Mouse (Mus musculus) testis, postnatal 10 days (tissue): Measurements from ENCODE around the gene Gja5.

ENCODE experiments used
- DNase-seq: peaks from one replicate; pipeline ENCODE4 v3.0.0; 2021; ENCODE audit warnings: low spot score

Gene Gja5

DNA sequence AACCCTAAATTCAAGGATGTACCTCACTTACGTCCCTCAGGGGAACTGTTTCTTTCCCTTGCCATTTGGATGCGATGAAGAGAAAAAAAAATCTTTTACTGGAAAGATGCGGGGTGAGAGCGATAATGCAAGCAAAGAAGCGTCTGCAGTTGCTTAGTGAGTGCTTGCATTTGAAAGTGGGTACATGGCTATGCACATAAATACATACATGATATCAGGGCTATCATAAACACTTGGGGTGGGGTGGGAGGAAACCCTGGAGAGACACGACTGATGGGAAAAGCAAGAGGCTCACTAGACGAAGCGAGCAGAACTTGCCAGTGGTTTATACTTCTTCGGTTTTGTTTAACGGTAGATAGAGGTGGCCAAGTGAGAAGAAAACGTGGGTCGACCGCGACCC lies at the start of gene Gja5:
Gene Gja5, plus strand, starts transcription at position 301 of the 400 bp plus-strand sequence.
- no peak for DNase-seq

DNA sequence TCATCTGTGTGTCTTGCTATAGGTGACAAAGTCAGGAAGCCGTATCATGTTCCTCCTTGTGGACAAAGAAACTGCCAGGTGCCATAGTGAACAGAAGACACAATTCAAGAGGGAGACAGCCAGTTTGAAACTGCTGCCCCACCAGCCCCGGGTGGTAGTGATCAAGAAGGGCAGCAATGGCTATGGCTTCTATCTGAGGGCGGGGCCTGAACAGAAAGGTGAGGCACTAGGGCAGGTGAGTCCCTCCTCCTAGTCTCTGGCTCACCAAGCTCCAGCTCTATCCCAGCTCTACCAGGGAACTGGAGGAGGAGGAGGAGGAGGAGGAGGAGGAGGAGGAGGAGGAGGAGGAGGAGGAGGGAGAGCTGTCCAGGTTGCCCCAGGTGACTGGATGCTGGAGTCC lies 48.7 kb upstream of the Gja5 start:
- peak; percentile 36 for DNase-seq

DNA sequence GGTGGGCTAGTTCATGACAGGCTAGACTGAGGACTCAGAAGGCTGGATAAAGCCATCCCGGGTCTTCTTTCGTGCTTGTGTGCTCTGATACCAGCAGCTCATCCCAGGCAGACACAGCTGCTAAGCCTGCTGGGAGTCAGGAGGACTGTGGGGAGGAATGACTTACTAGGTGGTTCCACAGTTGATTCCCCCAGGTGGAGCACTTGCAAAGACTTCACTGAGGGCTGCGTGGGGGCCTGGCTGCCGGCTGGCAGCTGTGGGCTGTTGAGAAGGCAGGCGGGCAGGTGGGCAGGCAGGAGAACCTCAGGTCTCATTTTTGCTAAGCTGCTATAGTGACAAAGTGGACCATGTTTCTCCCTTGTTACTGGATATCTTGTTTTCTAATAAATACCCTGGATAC lies 44.0 kb upstream of the Gja5 start:
- DNase-seq, result peak; percentile 31

DNA sequence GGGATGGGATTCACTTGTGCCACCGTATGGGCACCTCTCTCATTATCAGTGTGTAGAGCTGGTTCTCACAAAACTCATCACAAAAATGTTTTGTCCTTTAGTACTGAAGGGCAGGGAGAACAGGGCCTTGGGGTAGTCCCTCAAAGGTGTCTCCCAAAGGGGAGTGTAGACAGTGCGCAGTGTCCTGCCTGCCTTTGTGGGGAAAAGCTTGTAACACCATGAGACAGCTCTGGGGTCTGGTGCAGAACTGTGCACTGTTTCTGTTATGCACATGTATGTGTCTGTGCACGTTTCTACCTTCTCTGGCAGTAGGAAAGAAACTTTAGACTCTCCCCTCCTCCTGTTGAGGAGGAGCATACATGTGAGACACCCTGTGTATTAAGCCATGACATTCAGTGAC lies 36.6 kb upstream of the Gja5 start:
- peak; percentile 26 for DNase-seq

DNA sequence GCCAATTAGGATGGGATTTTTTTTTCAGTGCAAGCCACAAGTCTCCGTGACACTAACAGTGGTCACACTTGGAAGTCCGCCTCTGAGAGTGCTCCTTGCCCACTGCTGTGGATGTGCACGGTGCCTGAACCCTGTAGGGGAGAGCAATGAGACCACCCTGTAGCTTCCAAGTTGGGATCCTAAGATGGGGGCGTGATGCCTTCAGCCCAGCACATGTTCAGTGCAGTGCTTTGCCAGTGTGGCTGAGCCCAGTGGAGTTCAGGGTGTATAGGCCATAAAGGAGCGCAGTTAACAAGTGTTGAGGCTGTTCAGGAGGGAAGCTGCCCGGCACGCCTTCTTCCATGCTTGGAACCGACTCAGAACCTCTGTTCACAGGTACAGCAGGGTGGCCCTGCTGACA lies 35.9 kb upstream of the Gja5 start:
- DNase-seq, result no peak

DNA sequence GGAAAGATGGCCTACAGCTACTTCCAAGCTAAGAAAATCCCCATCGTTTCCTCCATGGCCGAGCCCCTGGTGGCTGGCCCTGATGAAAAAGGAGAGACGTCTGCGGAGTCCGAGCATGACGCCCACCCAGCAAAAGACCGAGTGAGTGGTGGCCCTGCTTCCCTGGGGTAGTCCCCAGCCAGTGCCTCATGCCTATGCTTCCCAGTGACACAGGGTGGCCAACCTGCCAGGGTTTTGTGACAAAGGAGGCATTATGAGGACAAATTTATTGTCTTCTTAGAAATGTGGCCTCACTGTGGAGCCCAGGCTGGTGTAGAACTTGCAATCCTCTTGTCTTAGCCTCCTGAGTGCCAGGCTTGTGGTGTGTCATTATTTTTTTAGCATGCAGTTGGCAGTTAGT lies 35.4 kb upstream of the Gja5 start:
- peak; percentile 31 for DNase-seq

DNA sequence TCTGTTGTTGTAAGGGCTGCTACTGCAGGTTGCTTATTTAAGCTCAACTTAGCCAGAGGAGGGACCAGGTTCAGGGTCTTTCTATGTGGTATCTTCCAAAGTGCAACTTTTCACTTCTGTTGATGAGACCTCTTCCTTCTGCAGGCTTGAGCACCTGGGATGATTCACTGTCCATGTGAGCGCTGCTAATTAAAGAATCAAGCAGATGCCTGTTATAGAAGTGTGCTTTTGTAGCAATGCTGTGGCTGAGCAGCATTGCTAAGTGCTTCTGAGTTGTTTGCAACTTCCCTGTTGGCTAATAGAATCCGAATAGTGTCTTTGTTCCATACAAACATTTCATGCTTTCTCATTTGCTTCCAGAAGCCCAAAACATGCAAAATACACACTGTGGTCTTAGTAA lies 34.2 kb upstream of the Gja5 start:
- no peak for DNase-seq

DNA sequence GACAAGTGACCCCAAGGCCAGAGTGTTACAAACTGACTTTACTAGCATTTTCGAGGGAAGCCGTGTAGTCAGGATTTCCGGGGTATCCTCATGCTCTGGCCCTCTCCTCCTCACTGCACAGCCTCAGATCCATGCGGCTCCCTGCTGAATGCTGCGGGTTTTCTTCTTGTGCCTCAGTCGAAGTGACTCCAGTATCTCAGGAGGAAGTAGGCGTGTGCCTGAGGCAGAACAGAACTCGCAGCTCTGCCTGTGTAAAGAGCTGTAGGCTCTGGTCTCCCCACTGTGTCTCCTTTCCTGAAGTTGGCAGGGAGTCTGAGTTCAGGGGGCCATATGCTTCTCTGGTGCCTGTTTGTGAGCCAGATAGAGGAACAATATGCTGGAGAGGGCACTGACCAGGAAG lies 33.4 kb upstream of the Gja5 start:
- DNase-seq, result peak; percentile 23

DNA sequence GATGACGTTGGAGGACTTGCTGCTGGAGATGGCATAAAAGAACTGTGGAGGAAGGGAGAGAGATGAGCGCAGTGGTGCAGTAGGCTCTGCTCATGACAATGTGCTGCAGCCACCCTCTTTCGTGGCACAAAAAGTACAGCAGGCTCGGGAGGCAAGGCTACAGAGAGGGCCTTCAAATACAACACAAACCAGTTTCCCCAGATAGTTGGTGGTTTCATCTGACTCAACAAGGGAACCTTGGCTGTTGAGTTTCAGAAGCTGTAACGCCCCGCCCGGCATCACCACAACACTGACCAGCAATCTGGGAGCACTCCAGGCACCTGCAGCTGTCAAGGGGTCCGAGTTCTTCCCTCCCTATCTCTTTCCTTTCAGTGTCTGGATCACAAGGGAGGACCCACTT lies 32.0 kb upstream of the Gja5 start:
- DNase-seq, result peak; percentile 27

DNA sequence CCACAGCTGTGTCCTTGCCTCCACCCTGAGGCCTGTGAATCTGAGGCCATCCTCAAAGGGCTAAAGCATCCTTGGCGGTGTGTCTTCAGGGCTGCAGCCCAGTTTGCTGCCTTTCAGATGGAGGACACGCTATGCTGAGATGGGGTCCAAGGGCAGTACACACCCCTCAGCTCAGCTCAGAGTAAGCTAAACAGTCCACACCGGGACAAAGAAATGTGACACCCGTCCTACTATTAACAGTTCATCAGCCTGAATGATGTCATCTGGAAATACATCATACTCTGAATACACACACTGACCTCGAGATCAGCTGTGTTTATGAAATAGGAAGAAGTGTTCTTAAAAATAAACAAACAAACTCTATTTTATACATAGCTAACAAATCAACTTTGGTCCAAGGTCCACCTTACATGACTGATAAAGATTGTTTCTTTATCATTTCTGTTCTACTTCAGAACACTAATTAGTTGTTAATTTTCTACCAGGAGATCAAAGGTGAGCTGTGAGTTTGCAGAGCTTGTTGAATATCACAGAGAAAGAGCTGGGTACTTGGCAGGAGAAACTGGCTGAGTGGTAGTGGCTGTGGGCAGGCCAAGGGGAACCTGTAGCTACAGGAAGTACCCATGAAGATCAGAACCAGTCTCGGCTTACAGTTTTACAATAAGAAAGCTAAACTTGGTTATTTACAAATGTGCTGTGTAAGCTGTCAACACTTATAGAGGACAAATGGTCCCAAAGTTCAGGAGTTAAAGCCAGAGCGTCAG lies 29.5 kb upstream of the Gja5 start:
- no peak for DNase-seq

DNA sequence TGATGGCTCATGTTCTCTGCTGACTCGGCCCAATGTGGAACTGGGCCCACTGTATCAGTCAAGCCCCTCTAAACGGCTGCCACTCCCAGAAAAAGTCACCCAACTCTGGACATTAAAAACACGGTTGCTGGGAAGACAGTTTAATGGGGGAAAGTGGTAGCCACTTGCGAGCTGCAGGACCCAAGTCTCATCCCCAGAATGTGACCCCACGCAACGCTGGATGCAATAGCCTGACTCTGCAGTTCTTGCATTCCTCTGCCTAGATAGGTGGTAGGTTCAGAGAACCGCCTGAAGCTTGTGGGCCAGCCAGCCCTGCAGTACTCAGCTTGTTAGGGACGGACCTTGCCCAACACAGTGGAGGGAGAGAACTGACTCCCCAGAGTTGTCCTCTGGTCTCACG lies 25.0 kb upstream of the Gja5 start:
- DNase-seq, result no peak

DNA sequence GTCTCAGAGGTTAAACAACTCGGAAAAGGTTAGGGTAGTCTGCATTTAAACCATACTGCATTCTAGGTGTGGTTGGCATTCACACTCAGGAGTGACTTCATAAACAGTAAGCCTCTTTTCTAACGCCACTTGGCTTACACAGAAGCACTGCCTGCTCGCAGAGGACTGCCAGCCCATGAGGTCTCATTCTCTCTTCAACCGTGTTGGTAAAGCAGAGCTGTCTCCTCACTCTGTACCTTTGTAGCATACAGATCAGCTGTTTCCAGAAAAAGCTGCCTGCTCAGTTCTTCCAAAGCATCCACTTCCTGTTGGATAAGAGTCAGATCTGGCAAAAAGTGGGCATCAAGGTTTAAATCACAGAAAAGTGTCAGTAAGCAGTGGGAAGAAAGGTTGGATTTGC lies 24.1 kb upstream of the Gja5 start:
- DNase-seq, result no peak

DNA sequence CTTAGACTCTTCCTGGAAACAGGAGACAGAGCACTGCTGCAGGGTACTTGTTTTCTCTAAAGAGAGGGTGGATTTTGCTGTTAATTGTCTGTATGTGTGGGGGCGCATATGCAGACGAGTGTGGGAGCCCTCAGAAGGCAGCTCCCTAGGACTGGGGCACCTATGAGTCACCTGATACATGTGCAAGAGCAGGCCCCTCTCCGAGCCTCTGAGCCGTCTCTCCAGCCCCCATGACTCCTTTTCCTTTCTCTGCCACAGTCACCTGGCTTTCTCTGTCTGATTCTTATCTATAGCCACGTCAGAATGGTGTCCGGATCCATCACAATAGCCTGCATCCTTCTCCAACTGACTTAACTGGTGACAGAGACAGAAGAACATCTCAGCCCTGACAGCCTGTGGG lies 22.9 kb upstream of the Gja5 start:
- no peak for DNase-seq

DNA sequence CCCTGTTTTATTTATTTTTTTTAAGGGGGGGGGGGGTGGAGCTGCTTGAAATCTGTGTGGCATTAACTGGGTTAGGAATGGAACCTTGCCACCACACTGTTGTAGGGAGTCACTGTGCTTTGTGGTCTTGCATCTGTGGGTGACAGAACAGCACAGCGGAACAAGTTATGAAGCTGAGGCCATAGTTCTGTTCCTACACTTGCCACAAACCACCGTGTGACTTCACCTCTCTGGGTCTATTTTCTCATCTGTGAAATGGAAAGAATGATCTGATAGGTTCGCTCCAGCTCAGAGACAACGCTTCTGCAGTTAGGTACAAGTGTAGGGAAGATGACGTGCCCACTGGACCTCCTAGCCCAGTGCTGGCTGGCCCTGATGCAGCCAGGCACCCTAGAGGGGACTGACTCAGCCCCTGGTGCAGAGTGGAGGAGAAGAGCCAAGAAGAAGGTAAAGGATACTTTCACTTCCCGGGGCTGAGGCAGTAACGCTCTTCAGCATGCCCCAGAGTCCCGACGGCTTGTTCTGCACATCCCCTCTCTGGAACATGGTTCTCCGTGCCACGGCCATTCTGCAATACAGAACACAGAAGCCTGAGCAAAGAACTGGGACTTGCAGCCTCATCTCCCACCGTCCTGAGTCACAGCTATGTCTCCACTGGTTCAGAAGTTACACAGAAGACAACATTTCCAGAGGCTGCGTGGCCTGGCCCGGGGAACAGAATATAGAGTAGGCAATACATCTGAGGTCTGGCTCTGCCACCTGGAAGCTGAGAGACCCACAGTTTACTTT lies 22.2 kb upstream of the Gja5 start:
- DNase-seq, result no peak

DNA sequence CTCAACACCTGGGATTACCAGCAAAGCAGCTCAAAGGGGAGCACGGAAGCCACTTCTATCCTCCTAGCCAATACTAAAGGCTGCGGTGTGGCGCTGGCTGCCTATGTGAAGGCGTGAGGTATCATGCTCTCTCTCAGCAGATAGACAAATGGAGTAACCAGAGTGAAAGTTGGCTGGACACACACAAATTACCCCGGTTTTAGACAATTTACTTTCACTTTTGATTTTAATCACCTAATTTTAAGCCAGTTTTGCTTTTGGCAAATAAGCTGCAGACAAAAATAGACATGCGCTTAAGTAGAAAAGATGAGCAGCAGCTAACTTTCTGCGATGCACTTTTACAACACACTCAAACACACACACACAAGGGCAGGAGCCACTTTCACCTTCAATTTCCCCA lies 20.8 kb upstream of the Gja5 start:
- no peak for DNase-seq

DNA sequence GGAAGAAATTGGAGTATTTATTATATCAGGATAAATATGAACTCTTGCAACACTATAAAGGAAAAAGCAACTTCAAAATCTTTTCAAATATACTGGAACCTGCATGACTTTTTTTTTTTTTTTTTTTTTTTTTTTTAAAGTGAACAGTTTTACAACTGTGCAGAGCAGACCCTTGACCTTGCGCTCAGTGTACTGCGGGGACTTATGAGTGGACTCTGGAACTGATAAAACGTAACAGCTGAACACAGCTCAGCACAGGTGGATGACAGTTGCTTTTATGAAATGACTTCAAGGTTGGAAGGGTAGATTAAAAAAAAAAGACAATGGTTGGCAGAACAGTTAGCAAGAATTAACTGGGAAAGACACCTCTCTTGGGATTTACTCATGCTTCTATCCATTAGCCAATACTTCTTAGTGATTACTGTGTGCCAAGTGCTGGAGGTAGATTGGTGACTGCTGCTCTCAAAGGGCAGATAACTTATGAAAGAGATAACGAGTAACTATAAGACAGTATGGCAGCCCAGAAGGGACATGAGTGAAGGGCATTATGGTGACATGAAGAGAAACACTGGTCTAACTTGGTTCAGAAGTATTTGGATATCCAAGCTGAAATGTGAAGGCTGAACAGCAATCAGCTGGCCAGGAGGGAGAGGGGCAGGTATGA lies 2.0 kb upstream of the Gja5 start:
- DNase-seq, result no peak

DNA sequence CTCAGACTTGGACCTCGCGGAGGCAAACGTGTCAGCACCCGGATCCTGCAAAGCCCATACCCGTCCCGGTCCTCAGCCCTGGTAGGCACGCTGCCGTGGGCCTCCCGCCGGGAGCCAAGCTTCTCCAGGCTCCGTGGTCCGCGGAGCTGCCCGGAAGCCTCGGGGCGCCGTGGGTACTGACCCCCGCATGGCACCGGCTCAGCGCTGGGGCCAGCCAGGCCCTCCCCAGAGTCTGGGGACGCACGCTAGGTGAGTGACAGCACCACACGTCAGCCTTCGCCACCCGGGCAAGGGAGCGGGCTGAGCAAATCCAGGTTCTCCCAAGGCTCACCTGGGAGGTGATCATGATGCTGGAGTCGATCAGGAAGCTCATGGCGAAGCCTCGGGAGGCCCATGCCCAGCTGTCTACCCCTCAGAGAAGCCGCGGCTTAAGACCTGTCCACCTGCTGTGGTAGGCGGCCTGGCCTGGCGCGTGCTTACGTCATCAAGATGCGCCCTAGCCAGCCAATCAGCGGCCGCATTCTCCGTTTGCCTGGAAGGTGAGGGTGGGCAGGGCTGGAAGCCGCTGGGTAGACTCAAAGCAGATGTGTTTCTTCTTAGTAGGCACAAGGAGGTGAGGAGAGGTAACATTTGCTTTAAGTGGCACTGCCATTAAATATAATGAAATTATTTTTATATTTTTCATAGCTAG lies 503 bp downstream of the Gja5 start, which contains the start of gene Gpr89:
Gene Gpr89, minus strand, starts transcription at position 496 of the 691 bp plus-strand sequence.
- peak; percentile 95 for DNase-seq

DNA sequence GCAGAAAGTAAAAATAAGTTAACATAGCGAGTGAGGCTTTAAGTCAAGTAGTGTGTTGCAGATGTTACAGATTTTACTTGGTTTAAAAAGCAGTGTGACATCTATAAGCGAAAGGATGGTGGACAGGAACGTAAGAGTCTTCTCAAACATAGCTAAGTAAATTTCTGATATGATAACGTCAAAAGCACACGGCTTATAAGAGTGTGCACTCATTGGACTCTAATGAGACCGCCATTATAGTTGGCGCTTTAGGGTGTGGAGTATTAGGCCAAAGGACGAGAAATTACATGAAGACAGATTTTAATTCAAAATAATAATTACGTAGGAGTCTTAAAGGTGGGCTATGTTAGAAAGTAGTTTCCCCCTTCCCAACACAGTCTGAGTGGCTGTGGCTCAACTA lies 1.1 kb downstream of the Gja5 start:
- no peak for DNase-seq

DNA sequence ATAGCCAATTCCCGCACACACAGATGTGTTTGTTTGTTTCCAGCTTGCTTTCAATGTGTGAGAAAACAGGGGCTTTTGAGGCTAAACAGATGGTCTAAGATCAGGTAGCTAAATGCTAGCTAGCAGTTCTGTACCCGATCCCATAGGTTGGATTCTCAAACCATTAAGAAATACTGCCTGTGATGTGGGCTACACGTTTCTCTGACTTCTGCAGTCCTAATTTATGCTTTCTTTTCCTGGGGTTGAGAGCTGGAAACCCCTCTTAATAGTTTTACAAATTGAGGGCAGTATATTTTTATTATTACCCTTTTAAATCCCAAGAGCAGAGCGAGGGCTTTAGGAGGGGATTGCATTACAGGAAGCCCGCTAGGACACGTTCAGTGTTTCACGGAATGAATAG lies 16.5 kb downstream of the Gja5 start:
- no peak for DNase-seq

DNA sequence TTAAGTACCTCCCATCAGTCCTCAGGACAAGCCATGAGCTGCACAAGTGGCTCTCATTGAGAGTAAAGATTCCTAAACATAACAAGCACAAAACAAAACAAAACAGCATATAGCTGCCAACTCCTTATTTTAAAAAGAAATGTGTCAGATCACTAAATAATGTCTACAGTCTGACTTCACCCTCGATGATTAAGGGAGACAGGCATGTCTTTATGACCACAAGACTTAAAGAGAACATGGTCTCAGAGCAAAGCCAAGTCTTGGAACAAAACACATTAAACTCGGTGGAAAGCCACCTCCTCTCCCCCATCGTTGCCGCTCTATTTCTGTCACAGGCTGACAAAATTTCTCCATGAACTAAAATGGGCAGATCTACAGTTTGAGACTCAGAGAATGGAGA lies 20.1 kb downstream of the Gja5 start:
- DNase-seq, result no peak

DNA sequence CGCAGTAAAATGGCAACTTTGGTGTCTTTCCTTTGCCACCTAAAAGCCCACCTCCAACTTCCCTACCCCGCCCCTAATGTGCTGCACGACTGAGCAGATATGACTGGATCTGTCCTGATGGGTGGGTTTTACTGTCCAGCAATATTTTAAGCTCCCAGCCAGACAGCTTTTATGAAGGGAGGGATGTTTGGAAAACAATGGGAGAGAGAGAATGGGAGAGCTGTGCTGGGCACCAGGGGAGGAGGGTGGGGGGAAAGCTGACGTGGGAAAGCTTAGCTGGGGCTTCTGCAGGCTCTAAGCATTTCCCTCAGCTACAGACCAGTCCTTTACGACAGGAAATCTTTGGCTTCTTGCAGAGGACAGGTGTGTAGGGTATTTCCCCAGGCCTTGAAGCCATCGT lies 21.4 kb downstream of the Gja5 start, which contains the start of gene Gja8:
Gene Gja8, minus strand, starts transcription at position 101 of the 400 bp plus-strand sequence.
- DNase-seq, result no peak

DNA sequence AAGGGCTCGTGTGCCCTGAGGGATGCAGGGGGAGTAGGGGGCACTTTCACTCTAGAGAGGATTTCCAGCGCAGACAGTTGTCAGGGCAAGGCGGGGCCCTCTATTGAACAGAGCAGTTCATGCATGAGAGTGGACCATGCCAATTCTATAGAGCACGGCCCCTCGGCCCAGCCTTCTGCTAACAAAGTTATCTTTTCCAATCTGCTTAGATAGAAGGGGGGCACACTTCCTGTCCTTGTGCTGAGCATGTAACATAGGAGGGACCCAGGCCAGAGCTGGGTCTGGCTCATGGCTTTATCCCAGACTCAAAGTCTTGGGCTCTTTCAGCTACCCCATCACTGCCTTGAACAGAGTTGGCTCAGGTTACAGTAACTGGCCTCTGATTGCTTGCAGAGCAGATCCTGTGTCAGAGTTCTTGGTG lies 26.8 kb downstream of the Gja5 start:
- DNase-seq, result no peak
